7 mouse cellular contexts compared by ENCODE assay signal in genomic region chr8:70408301-70408700, GRCm38 (mm10). TPM values are rescaled to one million over a fixed set of nuclear protein-coding genes. Genes with fewer than 3 reads are reported as not detected.
DNase-seq lines count a peak whose midpoint lies in the region; ATAC-seq and TF ChIP-seq lines count a peak whose summit lies in the region.

No protein-coding gene starts in this region.

- H3K27ac ChIP-seq in layer of hippocampus, adult 2 months: peak overlapping the region; percentile 91
- peak overlapping the region; percentile 66 for H3K27ac ChIP-seq in forebrain, embryonic 12.5 days
- peak overlapping the region; percentile 73 for H3K27ac ChIP-seq in intestine, embryonic 14.5 days (ENCODE audit: low read depth)
- H3K27ac ChIP-seq in neural tube, embryonic 15.5 days (replicated peaks): peak overlapping the region; percentile 56

- H3K36me3 ChIP-seq in forebrain, embryonic 12.5 days (replicated peaks): peaks cover 7% of the 10 kb centered on the region; the same call in 1 of the 2 replicates
- no peaks in the 10 kb centered on the region for H3K36me3 ChIP-seq in intestine, embryonic 14.5 days (ENCODE audit: control insufficient read depth, insufficient read depth, low read length)
- peaks cover 16% of the 10 kb centered on the region for H3K36me3 ChIP-seq in neural tube, embryonic 15.5 days

- no peak overlapping the region for H3K4me2 ChIP-seq in forebrain, embryonic 12.5 days
- 0 out of 2 replicates have a peak overlapping the region, but pooled peaks have one; percentile 6 for H3K4me2 ChIP-seq in intestine, embryonic 14.5 days (ENCODE audit: low read length)
- no peak overlapping the region; the same call in 1 of the 2 replicates for H3K4me2 ChIP-seq in neural tube, embryonic 15.5 days

- peaks cover 19% of the 10 kb centered on the region for H3K4me1 ChIP-seq in forebrain, embryonic 12.5 days
- peaks cover 32% of the 10 kb centered on the region for H3K4me1 ChIP-seq in intestine, embryonic 14.5 days (replicated peaks; ENCODE audit: control insufficient read depth, insufficient read depth, low read length)
- H3K4me1 ChIP-seq in neural tube, embryonic 15.5 days: peaks cover 34% of the 10 kb centered on the region

- 54% methylated on average over 6 of the region's 6 CpGs for WGBS in forebrain, embryonic 12.5 days
- 38% methylated on average over 6 of the region's 6 CpGs for WGBS in intestine, embryonic 14.5 days
- 20% methylated on average over 6 of the region's 6 CpGs for whole genome bisulfite sequencing in neural tube, embryonic 15.5 days

- H3K27me3 ChIP-seq in forebrain, embryonic 12.5 days: no peaks in the 10 kb centered on the region
- H3K27me3 ChIP-seq in intestine, embryonic 14.5 days (replicated peaks; ENCODE audit: control insufficient read depth, insufficient read depth, low read length): no peaks in the 10 kb centered on the region
- no peaks in the 10 kb centered on the region for H3K27me3 ChIP-seq in neural tube, embryonic 15.5 days (replicated peaks)

- 0 out of 2 replicates have a peak overlapping the region, but pooled peaks have one; percentile 36 for H3K9ac ChIP-seq in forebrain, embryonic 12.5 days
- no peak overlapping the region for H3K9ac ChIP-seq in intestine, embryonic 14.5 days (ENCODE audit: low read length)
- H3K9ac ChIP-seq in neural tube, embryonic 15.5 days (replicated peaks): no peak overlapping the region; the same call in 1 of the 2 replicates

- 0 out of 2 replicates have a peak, but pooled peaks cover 5% of the 10 kb centered on the region for H3K9me3 ChIP-seq in forebrain, embryonic 12.5 days
- no peaks in the 10 kb centered on the region for H3K9me3 ChIP-seq in intestine, embryonic 14.5 days (ENCODE audit: control insufficient read depth, low read length)
- H3K9me3 ChIP-seq in neural tube, embryonic 15.5 days (replicated peaks): no peaks in the 10 kb centered on the region

- no peak overlapping the region for H3K4me3 ChIP-seq in layer of hippocampus, adult 2 months
- H3K4me3 ChIP-seq in forebrain, embryonic 12.5 days (replicated peaks): no peak overlapping the region
- H3K4me3 ChIP-seq in intestine, embryonic 14.5 days (ENCODE audit: low read depth, low read length): no peak overlapping the region
- no peak overlapping the region for H3K4me3 ChIP-seq in neural tube, embryonic 15.5 days (replicated peaks)

- ATAC-seq in forebrain, embryonic 12.5 days (ENCODE audit: low FRiP score): peak; percentile 28; the same call in 1 of the 2 replicates
- ATAC-seq in intestine, embryonic 14.5 days (replicated peaks; ENCODE audit: low FRiP score, low TSS enrichment, low read depth): peak; percentile 73
- ATAC-seq in neural tube, embryonic 15.5 days (ENCODE audit: low FRiP score): peak; percentile 51; the same call in 1 of the 2 replicates

- TF ChIP-seq CTCF in layer of hippocampus, adult 2 months (conservative IDR thresholded peaks at IDR 0.05): no peak

- no peak for DNase-seq in layer of hippocampus, adult 2 months (ENCODE audit: low spot score in 2 of 2)
- no peak for DNase-seq in layer of hippocampus, adult 9-11 months
- peak; percentile 76 for DNase-seq in intestine, embryonic 14.5 days (ENCODE audit: low spot score)
- DNase-seq in adrenal gland, postnatal 4 days (ENCODE audit: low spot score in 2 of 2): no peak
- DNase-seq in thymus, postnatal 25 days: no peak

RNA-seq across cellular contexts. Expression of gene Crtc1, which starts 31.1 kb away (rescaled TPM):
- total RNA-seq in layer of hippocampus, adult 2 months (2021): 100 to 1,000 TPM; 191 to 208 TPM
- polyA plus RNA-seq in forebrain, embryonic 12.5 days (2016; fragmentation: Nextera tagmentation; extraction: Ambion mirVana): 18.3 and 22.0 TPM in 2 replicates
- 18.0 and 23.4 TPM in 2 replicates for polyA plus RNA-seq in intestine, embryonic 14.5 days (2014; fragmentation: Nextera tagmentation; extraction: Ambion mirVana)
- polyA plus RNA-seq in neural tube, embryonic 15.5 days (2015; fragmentation: Nextera tagmentation; extraction: Ambion mirVana): 44.9 and 45.6 TPM in 2 replicates
- 10 to 100 TPM; 33.2 to 34.5 TPM for total RNA-seq in adrenal gland, postnatal 4 days (2021)

RNA-seq across cellular contexts. Expression of gene Comp, which starts 34.9 kb away (rescaled TPM):
- total RNA-seq in layer of hippocampus, adult 2 months (2021): under 1 TPM; 0.29 to 0.56 TPM
- 0.08 and 0.34 TPM in 2 replicates for polyA plus RNA-seq in forebrain, embryonic 12.5 days (2016; fragmentation: Nextera tagmentation; extraction: Ambion mirVana)
- polyA plus RNA-seq in intestine, embryonic 14.5 days (2014; fragmentation: Nextera tagmentation; extraction: Ambion mirVana): 0.44 and 0.77 TPM in 2 replicates
- 3.1 and 6.4 TPM in 2 replicates for polyA plus RNA-seq in neural tube, embryonic 15.5 days (2015; fragmentation: Nextera tagmentation; extraction: Ambion mirVana)
- total RNA-seq in adrenal gland, postnatal 4 days (2021): 1 to 10 TPM in 1 of 2 experiments, under 1 TPM in 1; 0.28 to 1.0 TPM

RNA-seq across cellular contexts. Expression of gene Upf1, which starts 55.2 kb away (rescaled TPM):
- 10 to 100 TPM; 67.7 to 68.7 TPM for total RNA-seq in layer of hippocampus, adult 2 months (2021)
- polyA plus RNA-seq in forebrain, embryonic 12.5 days (2016; fragmentation: Nextera tagmentation; extraction: Ambion mirVana): 26.9 and 29.5 TPM in 2 replicates
- 16.6 and 19.4 TPM in 2 replicates for polyA plus RNA-seq in intestine, embryonic 14.5 days (2014; fragmentation: Nextera tagmentation; extraction: Ambion mirVana)
- 11.8 and 12.6 TPM in 2 replicates for polyA plus RNA-seq in neural tube, embryonic 15.5 days (2015; fragmentation: Nextera tagmentation; extraction: Ambion mirVana)
- 10 to 100 TPM; 52.5 to 56.1 TPM for total RNA-seq in adrenal gland, postnatal 4 days (2021)
